Mouse (Mus musculus): ENCODE results near the gene Gm20854. TPM values are rescaled to one million over a fixed set of nuclear protein-coding genes. Genes with fewer than 3 reads are reported as not detected.
"Not testable (repeated sequence)": the region's sequence is repeated elsewhere in the genome, so short reads cannot be mapped to it uniquely, and the experiment has no call there.

Gm20854 gene
- not detected in 2 replicates for polyA plus RNA-seq (2015; fragmentation: Nextera tagmentation; extraction: Ambion mirVana)

GRCm38 (mm10) chrY:85530808-85531207 is at the start of gene Gm20854:
Gene Gm20854 (minus strand): TSS chrY:85530908.
- H3K36me3 ChIP-seq; H3K4me2 ChIP-seq; H3K27me3 ChIP-seq; H3K9me3 ChIP-seq; H3K9ac ChIP-seq; ATAC-seq (ENCODE audit: low FRiP score, low read depth); H3K4me3 ChIP-seq; H3K4me1 ChIP-seq (replicated peaks); H3K27ac ChIP-seq (replicated peaks): not testable (repeated sequence)
- WGBS, result no CpG with 5 or more reads among the region's 6 CpGs
